ENCODE assay signal across 8 mouse cellular contexts in genomic region chr11:54727327-54727901, GRCm38 (mm10).
DNase-seq lines count a peak whose midpoint lies in the region; ATAC-seq and TF ChIP-seq lines count a peak whose summit lies in the region.

No protein-coding gene starts in this region.

- no peak overlapping the region for H3K9ac ChIP-seq in liver, postnatal 0 days (replicated peaks)
- H3K9ac ChIP-seq in liver, embryonic 11.5 days (ENCODE audit: low read depth, low read length): no peak overlapping the region
- H3K9ac ChIP-seq in heart, embryonic 11.5 days (ENCODE audit: low read depth, low read length): no peak overlapping the region
- H3K9ac ChIP-seq in lung, embryonic 14.5 days: no peak overlapping the region
- no peak overlapping the region for H3K9ac ChIP-seq in stomach, embryonic 16.5 days (ENCODE audit: low read length)
- no peak overlapping the region for H3K9ac ChIP-seq in forebrain, embryonic 16.5 days (replicated peaks; ENCODE audit: low read depth, low read length)

- peak; percentile 35; the same call in 1 of the 2 replicates for TF ChIP-seq CTCF in liver, postnatal 0 days (IDR thresholded peaks at IDR 0.05; ENCODE audit: low read depth)
- TF ChIP-seq CTCF in lung, embryonic 14.5 days (IDR thresholded peaks at IDR 0.05; ENCODE audit: low read depth): no peak

- TF ChIP-seq EP300 in liver, postnatal 0 days (IDR thresholded peaks at IDR 0.05; ENCODE audit: low read depth): no peak

- peak; percentile 45; the same call in 1 of the 2 replicates for ATAC-seq in liver, postnatal 0 days
- no peak for ATAC-seq in liver, embryonic 11.5 days (replicated peaks; ENCODE audit: low FRiP score)
- no peak for ATAC-seq in heart, embryonic 11.5 days (replicated peaks; ENCODE audit: insufficient number of reproducible peaks, low FRiP score, low TSS enrichment)
- no peak for ATAC-seq in lung, embryonic 14.5 days (ENCODE audit: insufficient read depth)
- ATAC-seq in stomach, embryonic 16.5 days (ENCODE audit: insufficient read depth, low FRiP score): no peak
- no peak for ATAC-seq in forebrain, embryonic 16.5 days

- no peak overlapping the region for H3K4me2 ChIP-seq in liver, postnatal 0 days (ENCODE audit: low read depth, low read length)
- no peak overlapping the region for H3K4me2 ChIP-seq in liver, embryonic 11.5 days
- no peak overlapping the region for H3K4me2 ChIP-seq in heart, embryonic 11.5 days
- H3K4me2 ChIP-seq in lung, embryonic 14.5 days: no peak overlapping the region
- no peak overlapping the region for H3K4me2 ChIP-seq in stomach, embryonic 16.5 days (ENCODE audit: low read depth, low read length)
- H3K4me2 ChIP-seq in forebrain, embryonic 16.5 days (ENCODE audit: low read length): no peak overlapping the region

- H3K4me3 ChIP-seq in liver, postnatal 0 days (ENCODE audit: low read depth, low read length): no peak overlapping the region
- H3K4me3 ChIP-seq in liver, embryonic 11.5 days (ENCODE audit: low read depth, low read length): no peak overlapping the region
- H3K4me3 ChIP-seq in heart, embryonic 11.5 days (ENCODE audit: low read depth, low read length): no peak overlapping the region
- H3K4me3 ChIP-seq in lung, embryonic 14.5 days (ENCODE audit: low read depth, low read length): no peak overlapping the region
- H3K4me3 ChIP-seq in stomach, embryonic 16.5 days (replicated peaks; ENCODE audit: low read length): no peak overlapping the region
- no peak overlapping the region for H3K4me3 ChIP-seq in forebrain, embryonic 16.5 days (replicated peaks; ENCODE audit: low read length)
- no peak overlapping the region for H3K4me3 ChIP-seq in midbrain, embryonic 10.5 days

- DNase-seq in liver, postnatal 0 days: peak; percentile 28
- no peak for DNase-seq in liver, embryonic 11.5 days (ENCODE audit: low spot score)
- peak; percentile 20 for DNase-seq in lung, embryonic 14.5 days
- no peak for DNase-seq in ovary, adult 18-20 months (ENCODE audit: low spot score)
- DNase-seq in midbrain, embryonic 10.5 days (ENCODE audit: low spot score): no peak

- H3K4me1 ChIP-seq in liver, postnatal 0 days (ENCODE audit: insufficient read depth): peaks cover 5% of the 10 kb centered on the region
- no peaks in the 10 kb centered on the region for H3K4me1 ChIP-seq in liver, embryonic 11.5 days (replicated peaks; ENCODE audit: control insufficient read depth, insufficient read depth, low read length)
- H3K4me1 ChIP-seq in heart, embryonic 11.5 days (ENCODE audit: control insufficient read depth, insufficient read depth, low read length): peaks cover 20% of the 10 kb centered on the region
- no peaks in the 10 kb centered on the region; the same call in 1 of the 2 replicates for H3K4me1 ChIP-seq in lung, embryonic 14.5 days (ENCODE audit: insufficient read depth)
- peaks cover 3% of the 10 kb centered on the region; the same call in 1 of the 2 replicates for H3K4me1 ChIP-seq in stomach, embryonic 16.5 days (ENCODE audit: control insufficient read depth, insufficient read depth, low read length)
- H3K4me1 ChIP-seq in forebrain, embryonic 16.5 days (replicated peaks; ENCODE audit: control insufficient read depth, insufficient read depth, low read length): peaks cover 7% of the 10 kb centered on the region
- 0 out of 2 replicates have a peak, but pooled peaks cover 4% of the 10 kb centered on the region for H3K4me1 ChIP-seq in midbrain, embryonic 10.5 days

- WGBS in liver, postnatal 0 days (ENCODE audit: insufficient replicate concordance): 42% methylated on average over 5 of the region's 5 CpGs
- WGBS in liver, embryonic 11.5 days: 65% methylated on average over 5 of the region's 5 CpGs
- WGBS in heart, embryonic 11.5 days (ENCODE audit: insufficient replicate concordance): 46% methylated on average over 5 of the region's 5 CpGs
- WGBS in lung, embryonic 14.5 days: 56% methylated on average over 5 of the region's 5 CpGs
- 64% methylated on average over 5 of the region's 5 CpGs for WGBS in stomach, embryonic 16.5 days
- WGBS in forebrain, embryonic 16.5 days: 66% methylated on average over 5 of the region's 5 CpGs
- 84% methylated on average over 5 of the region's 5 CpGs for WGBS in midbrain, embryonic 10.5 days

- H3K36me3 ChIP-seq in liver, postnatal 0 days (replicated peaks; ENCODE audit: insufficient read depth, low read length): peaks cover 16% of the 10 kb centered on the region
- no peaks in the 10 kb centered on the region; the same call in 1 of the 2 replicates for H3K36me3 ChIP-seq in liver, embryonic 11.5 days (ENCODE audit: control insufficient read depth, insufficient read depth, low read length)
- H3K36me3 ChIP-seq in heart, embryonic 11.5 days (ENCODE audit: control insufficient read depth, insufficient read depth, low read length): 0 out of 2 replicates have a peak, but pooled peaks cover 2% of the 10 kb centered on the region
- peaks cover 43% of the 10 kb centered on the region for H3K36me3 ChIP-seq in lung, embryonic 14.5 days (ENCODE audit: insufficient read depth)
- no peaks in the 10 kb centered on the region for H3K36me3 ChIP-seq in stomach, embryonic 16.5 days (ENCODE audit: control insufficient read depth, insufficient read depth, low read length)
- H3K36me3 ChIP-seq in forebrain, embryonic 16.5 days (ENCODE audit: control insufficient read depth, insufficient read depth): peaks cover 13% of the 10 kb centered on the region
- peaks cover 92% of the 10 kb centered on the region for H3K36me3 ChIP-seq in midbrain, embryonic 10.5 days

- no peaks in the 10 kb centered on the region for H3K9me3 ChIP-seq in liver, postnatal 0 days (ENCODE audit: low read length)
- H3K9me3 ChIP-seq in liver, embryonic 11.5 days (ENCODE audit: control insufficient read depth, low read length): no peaks in the 10 kb centered on the region
- H3K9me3 ChIP-seq in heart, embryonic 11.5 days (replicated peaks; ENCODE audit: control insufficient read depth, low read length): no peaks in the 10 kb centered on the region
- no peaks in the 10 kb centered on the region for H3K9me3 ChIP-seq in lung, embryonic 14.5 days (ENCODE audit: low read depth, low read length)
- no peaks in the 10 kb centered on the region for H3K9me3 ChIP-seq in stomach, embryonic 16.5 days (replicated peaks; ENCODE audit: control insufficient read depth, low read length)
- H3K9me3 ChIP-seq in forebrain, embryonic 16.5 days (ENCODE audit: control insufficient read depth, low read length): no peaks in the 10 kb centered on the region
- no peaks in the 10 kb centered on the region for H3K9me3 ChIP-seq in midbrain, embryonic 10.5 days (replicated peaks)

- no peaks in the 10 kb centered on the region for H3K27me3 ChIP-seq in liver, postnatal 0 days (ENCODE audit: insufficient read depth, low read length)
- H3K27me3 ChIP-seq in liver, embryonic 11.5 days (replicated peaks; ENCODE audit: control insufficient read depth, insufficient read depth, low read length): no peaks in the 10 kb centered on the region
- no peaks in the 10 kb centered on the region for H3K27me3 ChIP-seq in heart, embryonic 11.5 days (ENCODE audit: control insufficient read depth, insufficient read depth, low read length)
- no peaks in the 10 kb centered on the region for H3K27me3 ChIP-seq in lung, embryonic 14.5 days (ENCODE audit: insufficient read depth, low read length)
- H3K27me3 ChIP-seq in stomach, embryonic 16.5 days (ENCODE audit: control insufficient read depth, insufficient read depth, low read length): no peaks in the 10 kb centered on the region
- H3K27me3 ChIP-seq in forebrain, embryonic 16.5 days (replicated peaks; ENCODE audit: control insufficient read depth, insufficient read depth, low read length): no peaks in the 10 kb centered on the region
- H3K27me3 ChIP-seq in midbrain, embryonic 10.5 days (ENCODE audit: low read depth, poor library complexity, severe bottlenecking): no peaks in the 10 kb centered on the region

- peak overlapping the region; percentile 49; the same call in 1 of the 2 replicates for H3K27ac ChIP-seq in liver, postnatal 0 days (ENCODE audit: low read depth)
- H3K27ac ChIP-seq in liver, embryonic 11.5 days (ENCODE audit: low read depth, low read length): no peak overlapping the region
- H3K27ac ChIP-seq in heart, embryonic 11.5 days (ENCODE audit: low read depth, low read length): peak overlapping the region; percentile 13
- 0 out of 2 replicates have a peak overlapping the region, but pooled peaks have one; percentile 18 for H3K27ac ChIP-seq in lung, embryonic 14.5 days (ENCODE audit: low read depth)
- H3K27ac ChIP-seq in stomach, embryonic 16.5 days (ENCODE audit: low read length): 0 out of 2 replicates have a peak overlapping the region, but pooled peaks have one; percentile 23
- H3K27ac ChIP-seq in forebrain, embryonic 16.5 days (ENCODE audit: low read length): no peak overlapping the region
- H3K27ac ChIP-seq in midbrain, embryonic 10.5 days (replicated peaks): no peak overlapping the region

Comparison
In these comparisons a context has a peak if more than half of its experiments do, and no peak if none do; other contexts are left out.
1. DNase-seq: peak in liver, postnatal 0 days (single experiment) and lung, embryonic 14.5 days (single experiment); none in liver, embryonic 11.5 days (single experiment), ovary, adult 18-20 months (single experiment) and midbrain, embryonic 10.5 days (single experiment).
2. H3K27ac ChIP-seq: peak in liver, postnatal 0 days (single experiment), heart, embryonic 11.5 days (single experiment), lung, embryonic 14.5 days (single experiment) and stomach, embryonic 16.5 days (single experiment); none in liver, embryonic 11.5 days (single experiment), forebrain, embryonic 16.5 days (single experiment) and midbrain, embryonic 10.5 days (single experiment).